Mouse (Mus musculus) midbrain, embryonic 14.5 days (tissue): ENCODE data around the gene Epb41. TPM values are rescaled to one million over a fixed set of nuclear protein-coding genes. Genes with fewer than 3 reads are reported as not detected.
A peak's percentile ranks its signal among the peaks of the same experiment; 100 is the strongest.

Experiments
- ATAC-seq: fragments of 200-750 bp; cut with Nextera tagmentation; 2 replicates; pipeline ENCODE4 v1.8.0; 2017; ENCODE audit warnings: moderate number of reproducible peaks, moderate library complexity; ENCODE audit not compliant: low FRiP score, low TSS enrichment
- DNase-seq: peaks from one replicate; pipeline ENCODE4 v3.0.0-alpha.2; 2015
- H3K27ac ChIP-seq: fragments of 300-500 bp; sonication (generic); replicated peaks from 2 replicates; pipeline ENCODE4 v1.5.1; 2014; ENCODE audit warnings: mild to moderate bottlenecking, low read depth, low read length, moderate library complexity
- H3K27me3 ChIP-seq: fragments of 300-500 bp; sonication (generic); 2 replicates; pipeline ENCODE4 v1.6.1; 2014; ENCODE audit warnings: low read length, control low read depth, mixed read lengths; ENCODE audit not compliant: control insufficient read depth, insufficient read depth
- H3K36me3 ChIP-seq: fragments of 300-500 bp; sonication (generic); 2 replicates; pipeline ENCODE4 v1.6.1; 2014; ENCODE audit warnings: low read length, control low read depth; ENCODE audit not compliant: control insufficient read depth, insufficient read depth
- H3K4me1 ChIP-seq: fragments of 300-500 bp; sonication (generic); 2 replicates; pipeline ENCODE4 v1.6.1; 2014; ENCODE audit warnings: mild to moderate bottlenecking, antibody characterized with exemption, low read length, control low read depth; ENCODE audit not compliant: control insufficient read depth, insufficient read depth
- H3K4me2 ChIP-seq: fragments of 300-500 bp; sonication (generic); 2 replicates; pipeline ENCODE4 v1.6.1; 2014; ENCODE audit warnings: mild to moderate bottlenecking, low read length, moderate library complexity
- H3K4me3 ChIP-seq: fragments of 300-500 bp; sonication (generic); replicated peaks from 2 replicates; pipeline ENCODE4 v1.5.1; 2014; ENCODE audit warnings: low read depth, low read length
- H3K9ac ChIP-seq: fragments of 300-500 bp; sonication (generic); replicated peaks from 2 replicates; pipeline ENCODE4 v1.6.1; 2014; ENCODE audit warnings: mild to moderate bottlenecking, low read length, moderate library complexity
- H3K9me3 ChIP-seq: fragments of 300-500 bp; sonication (generic); 2 replicates; pipeline ENCODE4 v1.6.1; 2016; ENCODE audit warnings: low read length, control low read depth, mixed read lengths; ENCODE audit not compliant: control insufficient read depth
- WGBS: fragments of 180-500 bp; shearing (Covaris S2); extraction: QIAGEN DNeasy Blood & Tissue Kit; methylation state at CpG from one replicate; pipeline ENCODE4 v1.1.7; 2014; 5-methylcytosine and 5-hydroxymethylcytosine counted together
- polyA plus RNA-seq: library from polyadenylated mRNA; unstranded; fragments of >200 nt; fragmentation: Nextera tagmentation; extraction: Ambion mirVana; gene quantifications from 2 replicates; pipeline ENCODE4 v1.2.1, GENCODE M21; 2014

Epb41 gene
- polyA plus RNA-seq, 1 experiment from 2014 or later, result 116 TPM

DNA sequence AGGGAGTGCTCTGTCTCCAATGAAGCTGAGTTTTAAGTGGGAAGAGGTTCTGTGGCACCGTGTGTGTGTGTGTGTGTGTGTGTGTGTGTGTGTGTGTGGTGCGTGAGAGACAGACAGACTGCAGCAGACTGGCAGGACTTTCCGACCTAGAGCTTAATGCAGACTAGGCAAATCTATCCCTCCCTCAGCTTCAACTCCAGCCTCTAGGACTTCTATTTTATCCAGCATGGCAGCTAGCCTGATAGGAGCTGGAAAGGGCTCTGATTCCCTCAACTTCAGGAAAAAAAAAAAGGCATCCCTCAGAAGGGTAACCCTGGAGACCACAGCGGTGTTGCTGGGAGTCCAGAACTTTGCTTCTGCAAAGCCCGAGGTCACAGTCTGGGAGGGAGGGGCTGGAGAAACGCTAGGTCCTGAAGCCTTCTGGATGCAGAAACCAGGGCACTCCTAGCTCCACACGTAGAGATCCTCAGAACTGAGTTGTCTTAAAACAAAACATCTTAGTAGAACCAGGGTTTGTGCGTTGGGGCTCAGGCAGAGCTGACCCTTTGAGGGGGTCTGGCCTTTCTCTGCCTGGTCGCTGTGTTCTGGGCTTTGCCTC lies 161.0 kb downstream of the Epb41 start:
- Histone ChIP-seq H3K27ac (no peak overlapping the region), H3K9me3 (no peaks in the 10 kb centered on the region), H3K9ac (no peak overlapping the region), H3K36me3 (no peaks in the 10 kb centered on the region), H3K4me2 (no peak overlapping the region), H3K27me3 (peaks cover 58% of the 10 kb centered on the region), H3K4me1 (peaks cover 23% of the 10 kb centered on the region), H3K4me3 (no peak overlapping the region)
- no peak for ATAC-seq
- no peak for DNase-seq
- WGBS, result 7% methylated on average over 9 of the region's 9 CpGs

DNA sequence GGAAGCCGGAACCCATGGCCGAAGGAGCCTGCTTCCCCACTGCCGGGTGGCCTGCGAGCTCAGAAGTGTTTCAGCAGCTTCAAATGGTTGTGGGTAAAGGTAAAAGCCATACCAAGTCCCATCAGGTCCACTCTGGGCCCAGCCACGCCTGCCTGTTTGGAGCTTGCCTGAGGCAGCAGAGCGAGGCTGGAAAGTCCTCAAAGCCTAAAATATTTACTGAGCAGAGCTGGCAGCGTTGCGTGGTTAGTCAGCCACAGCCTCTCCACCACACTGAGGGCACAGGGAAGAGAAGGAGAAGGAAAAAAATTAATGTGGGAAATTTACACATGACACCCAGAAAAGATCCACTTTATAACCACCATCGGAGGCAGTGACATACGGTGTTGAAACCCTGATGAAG lies 161.6 kb downstream of the Epb41 start:
- no peak for DNase-seq
- Histone ChIP-seq H3K36me3 (no peaks in the 10 kb centered on the region), H3K27me3 (peaks cover 52% of the 10 kb centered on the region), H3K9ac (no peak overlapping the region), H3K27ac (no peak overlapping the region), H3K4me1 (peaks cover 21% of the 10 kb centered on the region), H3K4me3 (no peak overlapping the region), H3K9me3 (no peaks in the 10 kb centered on the region), H3K4me2 (no peak overlapping the region)
- WGBS, result 53% methylated on average over 10 of the region's 10 CpGs
- ATAC-seq, result no peak

DNA sequence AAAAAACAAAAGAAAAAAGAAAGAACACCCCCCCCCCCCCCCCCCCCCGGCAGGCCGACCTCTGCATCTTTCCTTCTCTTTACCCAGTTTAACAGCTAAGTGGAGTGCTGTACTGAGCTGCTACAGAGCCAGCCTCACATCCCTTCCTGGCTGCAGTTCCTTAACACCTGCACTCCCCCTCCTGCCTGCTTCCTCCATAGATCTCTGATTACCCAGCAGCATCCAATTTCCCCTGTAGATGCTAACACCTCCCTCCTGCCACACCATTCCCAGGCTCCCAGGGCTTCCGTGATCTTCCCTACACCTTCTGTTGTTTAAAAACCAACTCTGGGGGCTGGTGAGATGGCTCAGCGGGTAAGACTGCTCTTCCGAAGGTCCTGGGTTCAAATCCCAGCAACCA lies 163.6 kb downstream of the Epb41 start:
- Histone ChIP-seq H3K9me3 (no peaks in the 10 kb centered on the region), H3K9ac (no peak overlapping the region), H3K27ac (no peak overlapping the region), H3K4me2 (no peak overlapping the region), H3K36me3 (no peaks in the 10 kb centered on the region), H3K4me1 (peaks cover 21% of the 10 kb centered on the region), H3K27me3 (peaks cover 34% of the 10 kb centered on the region), H3K4me3 (no peak overlapping the region)
- no peak for ATAC-seq
- 62% methylated on average over 3 of the region's 5 CpGs for WGBS
- no peak for DNase-seq

DNA sequence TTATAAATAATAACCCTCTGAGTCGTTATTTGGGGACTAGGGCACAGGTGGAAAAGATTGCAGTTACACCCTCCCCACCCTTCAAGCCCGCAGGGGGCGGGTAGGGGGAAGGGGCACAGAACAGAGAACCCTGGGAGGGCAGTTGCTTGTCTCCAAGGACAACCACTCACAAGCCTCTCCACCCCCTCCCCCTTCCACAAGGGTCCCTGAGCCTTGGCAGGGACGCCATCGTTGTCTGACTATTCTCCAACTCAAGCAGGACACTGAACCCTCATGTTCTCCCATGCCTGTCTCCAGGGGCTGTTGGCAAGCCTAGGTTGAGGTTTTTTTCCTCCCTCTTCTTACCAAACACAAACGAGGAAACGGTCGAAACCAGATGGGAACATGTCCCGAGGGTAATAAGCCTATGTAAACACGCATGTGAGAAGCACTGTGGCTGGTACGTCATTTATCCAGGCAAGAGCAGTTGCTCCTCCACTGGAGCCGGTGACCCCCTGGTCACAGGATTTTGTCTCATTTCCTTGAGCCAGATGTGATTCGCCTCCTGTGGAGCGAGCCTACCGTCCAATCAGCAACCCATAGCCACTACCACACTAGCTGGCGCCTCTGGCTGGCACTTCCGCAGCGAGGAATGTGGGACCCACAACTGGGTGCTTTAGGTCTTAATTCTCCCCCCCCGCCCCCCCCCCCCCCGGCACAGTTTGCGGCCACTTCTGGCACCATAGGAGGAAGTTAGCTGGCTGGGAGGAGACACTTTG lies 164.7 kb downstream of the Epb41 start:
- H3K27me3 ChIP-seq, result peaks cover 25% of the 10 kb centered on the region
- ATAC-seq (no peak), DNase-seq (peak; percentile 63)
- WGBS, result 16% methylated on average over 19 of the region's 21 CpGs
- H3K4me2 ChIP-seq, result peak overlapping the region; percentile 13; the same call in 1 of the 2 replicates
- H3K27ac ChIP-seq, result no peak overlapping the region
- no peak overlapping the region for H3K9ac ChIP-seq
- H3K4me1 ChIP-seq, result peaks cover 19% of the 10 kb centered on the region
- H3K36me3 ChIP-seq, result no peaks in the 10 kb centered on the region
- H3K4me3 ChIP-seq, result no peak overlapping the region
- H3K9me3 ChIP-seq, result no peaks in the 10 kb centered on the region

DNA sequence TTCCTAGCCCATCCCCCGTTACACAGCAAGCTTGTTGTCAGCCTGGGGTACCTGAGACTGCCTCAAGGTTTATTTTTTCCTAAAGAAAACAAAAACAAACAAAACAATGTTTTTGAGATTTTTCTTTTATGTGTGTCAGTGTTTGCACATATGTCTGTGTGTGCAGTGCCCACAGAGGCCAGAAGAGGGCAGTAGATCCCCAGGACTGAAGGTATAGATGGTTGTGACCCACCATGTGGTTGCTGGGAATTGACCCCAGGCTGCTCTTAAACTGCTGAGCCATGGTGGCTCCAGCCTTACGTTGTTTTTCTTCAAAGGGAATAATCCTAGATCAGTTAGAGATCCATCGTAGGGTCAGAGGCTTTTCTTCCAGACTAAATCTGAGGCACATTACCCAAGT lies 167.2 kb downstream of the Epb41 start:
- Histone ChIP-seq H3K9me3 (no peaks in the 10 kb centered on the region), H3K4me1 (peaks cover 14% of the 10 kb centered on the region; the same call in 1 of the 2 replicates), H3K4me2 (no peak overlapping the region), H3K27ac (no peak overlapping the region), H3K36me3 (peaks cover 11% of the 10 kb centered on the region), H3K27me3 (peaks cover 5% of the 10 kb centered on the region; the same call in 1 of the 2 replicates), H3K9ac (no peak overlapping the region), H3K4me3 (no peak overlapping the region)
- WGBS, result 95% methylated on average over 3 of the region's 3 CpGs
- DNase-seq (no peak), ATAC-seq (no peak)

DNA sequence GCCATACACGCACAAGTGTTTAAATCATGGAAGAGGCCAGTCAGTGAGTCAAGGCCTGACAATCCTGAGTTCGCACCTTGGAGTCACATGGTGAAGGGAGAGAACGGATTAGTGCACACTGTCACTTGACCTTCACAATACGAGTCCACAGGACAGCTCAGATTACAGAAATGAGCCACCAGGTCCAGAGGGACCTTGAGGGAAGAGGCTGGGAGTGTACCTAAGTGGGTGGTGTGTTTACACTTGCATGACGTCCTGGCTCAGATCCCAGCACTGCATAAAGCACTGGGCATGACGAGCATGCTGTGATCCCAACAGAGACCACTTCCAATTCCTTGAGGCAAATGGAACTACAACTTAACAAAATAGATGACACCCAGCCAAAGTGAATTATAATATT lies 168.7 kb downstream of the Epb41 start:
- ATAC-seq (no peak), DNase-seq (no peak)
- WGBS, result 75% methylated on average over 6 of the region's 6 CpGs
- no peak overlapping the region for H3K27ac ChIP-seq
- H3K4me2 ChIP-seq, result no peak overlapping the region
- peaks cover 21% of the 10 kb centered on the region for H3K36me3 ChIP-seq
- peaks cover 14% of the 10 kb centered on the region; the same call in 1 of the 2 replicates for H3K4me1 ChIP-seq
- no peak overlapping the region for H3K4me3 ChIP-seq
- no peaks in the 10 kb centered on the region for H3K9me3 ChIP-seq
- H3K27me3 ChIP-seq, result no peaks in the 10 kb centered on the region
- H3K9ac ChIP-seq, result no peak overlapping the region

DNA sequence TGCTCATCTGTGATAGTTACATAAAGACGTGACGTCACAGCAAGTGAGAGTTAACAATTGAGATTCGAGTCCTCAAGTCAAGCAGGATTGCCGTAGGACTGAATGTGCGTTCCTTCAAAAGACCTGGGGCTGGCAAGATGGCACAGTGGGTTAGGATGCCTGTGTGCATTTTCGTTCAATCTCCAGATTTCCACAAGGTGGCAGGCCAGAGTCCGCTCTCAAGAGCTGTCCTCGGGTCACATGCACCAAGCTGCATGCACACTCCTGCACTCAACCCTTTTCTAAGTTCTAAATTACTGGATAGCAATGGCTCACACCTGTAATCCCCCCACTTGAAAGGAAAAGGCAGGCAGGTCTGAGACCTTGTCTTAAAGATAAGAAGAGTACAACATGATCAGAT lies 170.6 kb downstream of the Epb41 start:
- peak; percentile 74 for DNase-seq
- Histone ChIP-seq H3K4me3 (no peak overlapping the region), H3K36me3 (peaks cover 40% of the 10 kb centered on the region), H3K9me3 (no peaks in the 10 kb centered on the region), H3K27me3 (no peaks in the 10 kb centered on the region), H3K4me2 (no peak overlapping the region), H3K9ac (no peak overlapping the region), H3K4me1 (no peaks in the 10 kb centered on the region), H3K27ac (no peak overlapping the region)
- ATAC-seq, result no peak
- WGBS, result 53% methylated on average over 8 of the region's 8 CpGs

DNA sequence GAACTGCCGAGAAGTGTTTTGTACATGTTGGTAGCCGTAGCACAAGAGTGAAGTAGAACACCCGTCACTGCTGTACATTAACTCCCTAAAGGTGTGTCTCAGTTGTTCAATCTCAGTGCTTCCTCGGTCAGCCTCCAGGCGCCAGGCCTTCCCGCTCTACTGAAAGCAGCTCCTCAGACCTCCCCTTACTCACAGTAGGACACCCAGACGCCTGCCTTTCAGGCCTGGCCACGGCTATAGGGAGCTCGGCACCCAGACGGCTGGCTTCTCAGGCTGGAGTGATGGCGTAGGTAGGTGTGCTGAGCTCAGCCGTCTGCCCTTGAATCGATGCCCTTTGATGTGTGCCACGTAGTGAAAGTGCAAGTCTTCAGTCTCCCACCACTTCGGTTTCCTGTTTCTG lies 174.0 kb downstream of the Epb41 start:
- WGBS, result 93% methylated on average over 15 of the region's 15 CpGs
- no peak overlapping the region for H3K4me2 ChIP-seq
- no peak overlapping the region for H3K27ac ChIP-seq
- H3K9ac ChIP-seq, result no peak overlapping the region
- H3K36me3 ChIP-seq, result peaks cover 65% of the 10 kb centered on the region
- no peaks in the 10 kb centered on the region for H3K9me3 ChIP-seq
- H3K4me3 ChIP-seq, result no peak overlapping the region
- no peaks in the 10 kb centered on the region for H3K27me3 ChIP-seq
- no peak for ATAC-seq
- no peak for DNase-seq
- no peaks in the 10 kb centered on the region for H3K4me1 ChIP-seq

DNA sequence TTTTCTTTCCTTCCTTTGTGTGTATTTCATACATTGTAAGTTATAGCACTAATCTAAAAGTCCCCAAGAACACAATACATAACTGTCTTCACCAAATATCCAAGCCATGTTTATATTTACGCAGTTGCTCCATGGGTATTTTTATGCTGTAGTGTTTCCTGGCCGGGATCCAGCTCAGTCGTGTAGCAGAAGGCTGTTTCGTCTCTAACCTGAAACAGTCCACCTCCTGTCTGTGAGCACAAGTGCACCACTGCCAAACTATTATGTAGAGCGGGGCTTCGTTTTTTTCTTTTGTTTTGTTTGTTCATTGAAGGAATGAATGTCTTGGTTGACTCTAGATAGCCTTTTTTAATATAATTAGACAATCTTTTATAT lies 176.0 kb downstream of the Epb41 start:
- Histone ChIP-seq H3K27ac (no peak overlapping the region), H3K9ac (no peak overlapping the region), H3K4me3 (no peak overlapping the region), H3K9me3 (no peaks in the 10 kb centered on the region), H3K36me3 (peaks cover 71% of the 10 kb centered on the region), H3K4me1 (no peaks in the 10 kb centered on the region), H3K4me2 (no peak overlapping the region), H3K27me3 (no peaks in the 10 kb centered on the region)
- ATAC-seq (no peak), DNase-seq (no peak)
- 90% methylated on average over 6 of the region's 6 CpGs for WGBS
